Mouse (Mus musculus) heart, adult 2 months (tissue): ENCODE measurements at regions not wholly inside any gene's neighbourhood (a gene's known extent, or its start where the extent isn't known, plus 50 kb on each side); places are given as distances from the start of the nearest gene placed in this dataset.

Source experiments
- CTCF ChIP-seq: fragments of 200-600 bp; IDR thresholded peaks from 2 replicates; pipeline ENCODE4 v1.8.1; 2022; ENCODE audit warnings: antibody characterized with exemption, mild to moderate bottlenecking, moderate library complexity
- EP300 ChIP-seq: fragments of 200-500 bp; IDR thresholded peaks from 2 replicates; pipeline ENCODE4 v1.6.1; 2011; ENCODE audit warnings: low read depth, low read length, control low read depth; ENCODE audit not compliant: insufficient read depth
- POLR2A ChIP-seq: fragments of 200-500 bp; IDR thresholded peaks from 2 replicates; pipeline ENCODE4 v1.6.1; 2011; ENCODE audit warnings: mild to moderate bottlenecking, low read depth, low read length, control low read depth; ENCODE audit not compliant: insufficient read depth

- TF ChIP-seq CTCF: no peak
- TF ChIP-seq EP300: no peak
- TF ChIP-seq POLR2A: no peak
Observed at GRCm38 (mm10) chr8:7994905-7995304, 666.1 kb downstream of the Efnb2 start.
